Comparison of ENCODE assay signal across 8 mouse cellular contexts in genomic region chr11:82819350-82819749, GRCm38 (mm10). TPM values are rescaled to one million over a fixed set of nuclear protein-coding genes. Genes with fewer than 3 reads are reported as not detected.
DNase-seq lines count a peak whose midpoint lies in the region; ATAC-seq and TF ChIP-seq lines count a peak whose summit lies in the region.

No protein-coding gene starts in this region.

- no peak overlapping the region for H3K9ac ChIP-seq in liver, embryonic 16.5 days (ENCODE audit: low read depth, low read length)

- peak in 1 of 2 experiments; percentile 28 for DNase-seq in layer of hippocampus, adult 2 months (ENCODE audit: low spot score in 2 of 2)
- no peak for DNase-seq in layer of hippocampus, postnatal 36 days
- DNase-seq in MEL-GATA-1-ER (ENCODE audit: extremely low read depth, low read depth): peak; percentile 74
- DNase-seq in induced T-regulatory cell, adult 2 months (ENCODE audit: low read depth): peak; percentile 74
- DNase-seq in spleen, postnatal 10 days (ENCODE audit: low spot score in 2 of 2): peak; percentile 79 to 88
- no peak for DNase-seq in cerebellum, adult 11 months

- no peak overlapping the region for H3K27ac ChIP-seq in layer of hippocampus, adult 2 months
- no peak overlapping the region for H3K27ac ChIP-seq in liver, embryonic 16.5 days (ENCODE audit: low read length)

- 30% methylated on average over 4 of the region's 4 CpGs for WGBS in liver, embryonic 16.5 days (ENCODE audit: insufficient replicate concordance)

- no peak overlapping the region for H3K4me3 ChIP-seq in layer of hippocampus, adult 2 months
- H3K4me3 ChIP-seq in liver, embryonic 16.5 days (ENCODE audit: low read depth, low read length): no peak overlapping the region

- peak; percentile 73 for TF ChIP-seq CTCF in layer of hippocampus, adult 2 months (conservative IDR thresholded peaks at IDR 0.05)

- peak; percentile 78 for ATAC-seq in common myeloid progenitor, adult 5-6 weeks (replicated peaks; ENCODE audit: low read depth, poor library complexity, severe bottlenecking)
- ATAC-seq in liver, embryonic 16.5 days (ENCODE audit: low read depth): 0 out of 2 replicates have a peak, but pooled peaks have one; percentile 47

- H3K4me2 ChIP-seq in liver, embryonic 16.5 days (ENCODE audit: low read depth, low read length): no peak overlapping the region

- H3K27me3 ChIP-seq in liver, embryonic 16.5 days (ENCODE audit: control insufficient read depth, insufficient read depth, low read depth, low read length): no peaks in the 10 kb centered on the region

- H3K4me1 ChIP-seq in liver, embryonic 16.5 days (ENCODE audit: control insufficient read depth, low read depth, low read length): peaks cover 8% of the 10 kb centered on the region

- H3K36me3 ChIP-seq in liver, embryonic 16.5 days (ENCODE audit: control insufficient read depth, insufficient read depth): peaks cover 2% of the 10 kb centered on the region; the same call in 1 of the 2 replicates

- no peaks in the 10 kb centered on the region for H3K9me3 ChIP-seq in liver, embryonic 16.5 days (replicated peaks; ENCODE audit: control insufficient read depth, low read length)

RNA-seq across cellular contexts. Expression of gene Lig3, which starts 38.4 kb away (rescaled TPM):
- total RNA-seq in layer of hippocampus, adult 2 months (2021): 10 to 100 TPM; 25.3 to 25.7 TPM
- total RNA-seq in layer of hippocampus, postnatal 36 days (2021): 10 to 100 TPM; 23.6 to 26.3 TPM
- 55.3 and 62.4 TPM in 2 replicates for total RNA-seq in common myeloid progenitor, adult 5-6 weeks (2017)
- 7.9 and 8.4 TPM in 2 replicates for polyA plus RNA-seq in liver, embryonic 16.5 days (2015; fragmentation: Nextera tagmentation; extraction: Ambion mirVana)

RNA-seq across cellular contexts. Expression of gene Rffl, which starts 51.7 kb away (rescaled TPM):
- total RNA-seq in layer of hippocampus, adult 2 months (2021): 10 to 100 TPM in 1 of 2 experiments, 1 to 10 TPM in 1; 9.5 to 10.9 TPM
- total RNA-seq in layer of hippocampus, postnatal 36 days (2021): 10 to 100 TPM; 10.7 to 11.7 TPM
- 12.5 and 14.4 TPM in 2 replicates for total RNA-seq in common myeloid progenitor, adult 5-6 weeks (2017)
- polyA plus RNA-seq in liver, embryonic 16.5 days (2015; fragmentation: Nextera tagmentation; extraction: Ambion mirVana): 25.8 and 26.4 TPM in 2 replicates

RNA-seq across cellular contexts. Expression of gene Zfp830, which starts 55.2 kb away (rescaled TPM):
- total RNA-seq in layer of hippocampus, adult 2 months (2021): 10 to 100 TPM; 14.8 to 16.9 TPM
- 10 to 100 TPM; 15.9 to 17.4 TPM for total RNA-seq in layer of hippocampus, postnatal 36 days (2021)
- total RNA-seq in common myeloid progenitor, adult 5-6 weeks (2017): 37.7 and 48.6 TPM in 2 replicates
- 16.7 and 16.9 TPM in 2 replicates for polyA plus RNA-seq in liver, embryonic 16.5 days (2015; fragmentation: Nextera tagmentation; extraction: Ambion mirVana)

RNA-seq across cellular contexts. Expression of gene Cct6b, which starts 55.2 kb away (rescaled TPM):
- total RNA-seq in layer of hippocampus, adult 2 months (2021): under 1 TPM; 0.18 to 0.44 TPM
- total RNA-seq in layer of hippocampus, postnatal 36 days (2021): under 1 TPM in 1 of 2 experiments, not detected in 1; 0.20 TPM
- not detected in 2 replicates for total RNA-seq in common myeloid progenitor, adult 5-6 weeks (2017)
- polyA plus RNA-seq in liver, embryonic 16.5 days (2015; fragmentation: Nextera tagmentation; extraction: Ambion mirVana): 0.18 and 0.30 TPM in 2 replicates

Comparison
In these comparisons a context has a peak if more than half of its experiments do, and no peak if none do; other contexts are left out.
1. DNase-seq: peak in MEL-GATA-1-ER (single experiment), induced T-regulatory cell, adult 2 months (single experiment) and spleen, postnatal 10 days (2 of 2); none in layer of hippocampus, postnatal 36 days (0 of 2) and cerebellum, adult 11 months (single experiment).